Mouse (Mus musculus) heart, embryonic 13.5 days (tissue): ENCODE measurements around the gene Csrp2. TPM values are rescaled to one million over a fixed set of nuclear protein-coding genes. Genes with fewer than 3 reads are reported as not detected.

Source experiments
- ATAC-seq: fragments of 200-750 bp; cut with Nextera tagmentation; 2 replicates; pipeline ENCODE4 v1.8.0; 2017; ENCODE audit warnings: moderate TSS enrichment; ENCODE audit not compliant: insufficient number of reproducible peaks, low FRiP score, low TSS enrichment; ENCODE audit errors: extremely low read depth
- H3K27ac ChIP-seq: fragments of 300-500 bp; sonication (generic); replicated peaks from 2 replicates; pipeline ENCODE4 v1.5.1; 2015; ENCODE audit warnings: moderate library complexity, mild to moderate bottlenecking, inconsistent platforms
- H3K27me3 ChIP-seq: fragments of 300-500 bp; sonication (generic); replicated peaks from 2 replicates; pipeline ENCODE4 v1.6.1; 2015; ENCODE audit warnings: mild to moderate bottlenecking, inconsistent platforms
- H3K36me3 ChIP-seq: fragments of 300-500 bp; sonication (generic); 2 replicates; pipeline ENCODE4 v1.6.1; 2015; ENCODE audit warnings: mild to moderate bottlenecking, inconsistent platforms
- H3K4me1 ChIP-seq: fragments of 300-500 bp; sonication (generic); 2 replicates; pipeline ENCODE4 v1.6.1; 2015; ENCODE audit warnings: inconsistent platforms
- H3K4me2 ChIP-seq: fragments of 300-500 bp; sonication (generic); 2 replicates; pipeline ENCODE4 v1.6.1; 2015; ENCODE audit warnings: inconsistent platforms, mild to moderate bottlenecking, moderate library complexity
- H3K4me3 ChIP-seq: fragments of 300-500 bp; sonication (generic); 2 replicates; pipeline ENCODE4 v1.5.1; 2015; ENCODE audit warnings: moderate library complexity, mild to moderate bottlenecking, inconsistent platforms
- H3K9ac ChIP-seq: fragments of 300-500 bp; sonication (generic); 2 replicates; pipeline ENCODE4 v1.6.1; 2015; ENCODE audit warnings: inconsistent platforms, mild to moderate bottlenecking, moderate library complexity
- H3K9me3 ChIP-seq: fragments of 300-500 bp; sonication (generic); 2 replicates; pipeline ENCODE4 v1.6.1; 2016; ENCODE audit warnings: inconsistent platforms
- WGBS: fragments of 180-500 bp; shearing (Covaris S2); methylation state at CpG from one replicate; pipeline ENCODE4 v1.1.7; 2015; ENCODE audit warnings: mixed read lengths; 5-methylcytosine and 5-hydroxymethylcytosine counted together
- polyA plus RNA-seq: library from polyadenylated mRNA; unstranded; fragments of >200 nt; fragmentation: Nextera tagmentation; extraction: Ambion mirVana; gene quantifications from 2 replicates; pipeline ENCODE4 v1.2.1, GENCODE M21; 2015

The Csrp2 gene
- polyA plus RNA-seq, 1 experiment from 2014 or later: 377 TPM

DNA sequence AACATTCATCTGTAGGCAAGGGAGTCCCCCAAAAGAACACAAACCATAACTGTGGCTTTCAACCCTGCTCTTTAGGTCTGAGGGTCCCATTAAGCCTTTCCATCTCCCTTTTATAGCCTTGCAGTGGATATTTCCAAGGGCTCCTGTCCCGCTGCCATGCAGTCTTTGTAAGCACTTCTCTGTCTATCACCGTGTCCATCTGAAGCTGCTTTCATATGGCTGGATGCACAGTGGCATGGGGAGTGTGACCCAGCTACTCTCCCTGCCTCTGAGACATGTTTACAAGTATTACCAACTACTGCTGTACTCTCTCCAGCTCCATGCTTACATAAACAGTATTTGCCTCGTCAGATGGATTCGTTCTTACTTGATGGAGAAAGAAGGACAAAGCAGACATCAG lies 28.0 kb downstream of the Csrp2 start:
- no peak overlapping the region for H3K4me3 ChIP-seq
- no peaks in the 10 kb centered on the region for H3K9me3 ChIP-seq
- H3K4me2 ChIP-seq: no peak overlapping the region
- peaks cover 68% of the 10 kb centered on the region for H3K36me3 ChIP-seq
- H3K27me3 ChIP-seq: no peaks in the 10 kb centered on the region
- H3K4me1 ChIP-seq: peaks cover 36% of the 10 kb centered on the region
- no peak for ATAC-seq
- H3K27ac ChIP-seq: no peak overlapping the region
- 66% methylated on average over 4 of the region's 4 CpGs for WGBS
- no peak overlapping the region for H3K9ac ChIP-seq

DNA sequence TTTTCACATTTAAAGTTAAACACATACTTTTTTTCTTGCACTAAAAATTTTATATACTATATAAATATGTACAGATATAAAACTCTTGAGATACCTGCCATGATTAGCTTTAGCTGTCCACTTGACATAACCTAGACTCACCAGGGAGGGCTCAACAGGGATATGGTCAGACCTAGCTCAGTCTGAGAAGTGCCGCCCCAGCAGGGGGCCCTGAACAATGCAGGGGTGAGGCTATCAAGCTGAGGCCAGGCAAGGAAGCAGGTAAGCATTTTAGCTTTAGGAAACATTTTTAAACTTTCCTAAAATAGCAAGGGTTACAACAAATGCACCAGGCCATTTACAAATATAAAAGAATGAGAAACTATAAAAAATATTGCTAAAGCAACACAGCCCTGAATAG lies 31.5 kb downstream of the Csrp2 start:
- Histone ChIP-seq H3K36me3 (peaks cover 52% of the 10 kb centered on the region), H3K27me3 (no peaks in the 10 kb centered on the region), H3K9me3 (no peaks in the 10 kb centered on the region), H3K4me2 (no peak overlapping the region), H3K9ac (no peak overlapping the region), H3K27ac (no peak overlapping the region), H3K4me1 (peaks cover 32% of the 10 kb centered on the region), H3K4me3 (no peak overlapping the region)
- 70% methylated on average over 1 of the region's 1 CpGs for WGBS
- ATAC-seq: no peak

DNA sequence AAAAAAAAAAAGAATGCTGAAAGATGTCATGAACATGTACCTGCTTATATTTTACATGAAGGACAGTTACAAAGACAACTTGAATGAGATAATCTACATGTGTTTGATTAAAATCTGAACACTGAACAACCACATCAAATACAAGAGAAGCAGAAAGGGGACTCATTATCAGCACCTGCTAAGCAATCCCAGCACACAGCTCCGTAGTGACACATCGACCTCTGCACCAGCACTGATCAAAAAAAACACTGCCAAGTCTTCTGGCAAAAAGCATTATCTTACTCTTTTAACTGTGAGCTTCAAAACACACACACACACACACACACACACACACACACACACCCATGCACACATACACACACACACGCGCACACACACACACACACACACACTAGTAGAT lies 32.2 kb downstream of the Csrp2 start:
- WGBS: 62% methylated on average over 4 of the region's 4 CpGs
- Histone ChIP-seq H3K27ac (peak overlapping the region; percentile 86), H3K36me3 (peaks cover 52% of the 10 kb centered on the region)

DNA sequence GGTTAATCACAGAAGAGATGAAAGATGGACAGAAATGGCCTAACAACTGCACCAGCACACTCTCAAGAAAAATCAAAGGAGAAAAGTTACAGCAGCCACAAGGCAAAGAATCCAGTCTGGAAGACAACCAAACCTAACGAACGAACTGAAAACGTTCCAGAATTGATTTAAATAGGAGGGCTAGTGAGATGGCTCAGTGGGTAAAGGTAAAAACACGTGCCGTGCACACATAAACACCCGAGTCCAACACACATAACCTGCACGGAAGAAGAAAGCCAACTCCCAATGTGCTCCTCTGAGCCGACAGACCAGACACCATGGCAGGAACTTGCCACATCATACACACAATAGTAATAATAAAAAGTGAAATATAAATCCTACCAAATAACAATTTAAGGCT lies 32.7 kb downstream of the Csrp2 start:
- no peak overlapping the region for H3K4me2 ChIP-seq
- 85% methylated on average over 8 of the region's 8 CpGs for WGBS
- H3K9ac ChIP-seq: no peak overlapping the region
- H3K27ac ChIP-seq: peak overlapping the region; percentile 86
- no peak for ATAC-seq
- no peaks in the 10 kb centered on the region for H3K9me3 ChIP-seq
- peaks cover 52% of the 10 kb centered on the region for H3K36me3 ChIP-seq
- H3K4me3 ChIP-seq: no peak overlapping the region
- peaks cover 23% of the 10 kb centered on the region for H3K4me1 ChIP-seq
- H3K27me3 ChIP-seq: no peaks in the 10 kb centered on the region

More for the DNA sequence above, 32.2 kb downstream of the Csrp2 start:
- no peaks in the 10 kb centered on the region for H3K27me3 ChIP-seq
- H3K9me3 ChIP-seq: no peaks in the 10 kb centered on the region
- no peak overlapping the region for H3K4me2 ChIP-seq
- H3K4me1 ChIP-seq: peaks cover 25% of the 10 kb centered on the region
- H3K4me3 ChIP-seq: no peak overlapping the region
- ATAC-seq: no peak
- H3K9ac ChIP-seq: no peak overlapping the region

DNA sequence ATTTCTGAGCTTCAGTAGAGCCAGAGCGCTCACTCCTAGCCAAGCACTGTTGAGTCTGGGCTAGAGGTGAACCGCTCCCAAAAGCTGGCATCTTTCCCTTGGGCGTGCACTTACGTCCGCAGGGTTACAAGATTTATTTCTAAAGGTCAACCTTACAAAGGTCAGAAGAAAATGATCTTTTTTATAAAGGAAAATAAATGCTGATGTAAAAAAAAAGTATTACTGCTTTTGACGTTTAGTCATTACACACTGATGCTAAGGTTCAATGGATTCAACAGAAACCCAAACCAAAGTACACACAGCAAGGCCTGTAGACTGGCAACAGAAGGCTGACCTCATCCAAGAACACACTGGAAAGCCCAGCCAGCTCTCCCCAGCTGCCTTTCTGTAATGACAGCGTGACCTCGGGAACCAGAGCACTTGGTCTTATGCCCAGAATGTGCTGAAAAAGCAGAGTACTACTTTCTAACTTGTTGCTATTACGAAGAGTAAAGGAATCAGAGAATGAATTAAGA lies 33.4 kb downstream of the Csrp2 start:
- H3K27me3 ChIP-seq: no peaks in the 10 kb centered on the region
- no peak overlapping the region for H3K9ac ChIP-seq
- 59% methylated on average over 9 of the region's 9 CpGs for WGBS
- no peak overlapping the region for H3K4me2 ChIP-seq
- ATAC-seq: peak; percentile 80; the same call in 1 of the 2 replicates
- peaks cover 23% of the 10 kb centered on the region for H3K4me1 ChIP-seq
- peaks cover 51% of the 10 kb centered on the region for H3K36me3 ChIP-seq
- H3K9me3 ChIP-seq: no peaks in the 10 kb centered on the region
- peak overlapping the region; percentile 86 for H3K27ac ChIP-seq
- no peak overlapping the region for H3K4me3 ChIP-seq

DNA sequence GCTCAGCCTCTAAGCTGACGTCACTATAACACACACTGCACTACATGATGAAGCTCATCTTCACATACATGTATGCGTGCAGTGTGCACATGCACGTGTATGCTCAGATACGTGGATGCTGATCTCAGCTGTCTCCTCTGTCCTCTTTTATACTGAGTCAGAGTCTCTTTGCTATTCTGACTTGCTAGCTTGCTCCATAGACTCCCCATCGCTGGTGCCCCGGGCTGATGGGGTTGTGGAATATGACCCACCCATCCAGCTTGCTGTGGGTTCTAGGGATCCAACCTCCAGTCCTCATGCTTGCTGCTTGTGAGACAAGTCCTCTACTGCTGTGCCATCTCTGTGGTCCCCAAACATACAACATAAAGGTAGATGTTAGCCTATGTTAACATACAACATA lies 39.3 kb downstream of the Csrp2 start:
- no peak overlapping the region for H3K9ac ChIP-seq
- H3K36me3 ChIP-seq: peaks cover 56% of the 10 kb centered on the region
- ATAC-seq: no peak
- H3K4me3 ChIP-seq: no peak overlapping the region
- no peak overlapping the region for H3K4me2 ChIP-seq
- H3K27me3 ChIP-seq: no peaks in the 10 kb centered on the region
- 87% methylated on average over 6 of the region's 6 CpGs for WGBS
- no peak overlapping the region for H3K27ac ChIP-seq
- no peaks in the 10 kb centered on the region for H3K9me3 ChIP-seq
- H3K4me1 ChIP-seq: peaks cover under 1% of the 10 kb centered on the region

DNA sequence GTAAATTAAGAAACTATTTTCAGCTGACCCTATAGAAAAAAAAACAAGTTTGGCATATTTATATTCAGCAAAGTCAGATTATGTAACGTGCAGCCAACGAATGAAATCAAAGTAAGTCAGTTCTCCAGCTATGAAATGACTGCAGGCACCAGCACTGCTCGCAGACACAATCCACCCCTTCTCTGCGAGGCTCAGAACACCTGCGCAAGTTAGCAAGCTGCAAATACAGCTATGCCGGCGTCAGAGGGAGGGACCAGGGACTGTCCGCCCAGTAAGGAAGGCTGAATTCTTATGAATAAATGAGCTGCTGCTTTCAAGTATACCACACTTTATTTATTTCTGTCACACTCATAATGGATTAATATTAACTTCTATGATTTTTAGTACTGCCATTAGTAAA lies 40.2 kb downstream of the Csrp2 start:
- no peak for ATAC-seq
- WGBS: 91% methylated on average over 8 of the region's 8 CpGs

DNA sequence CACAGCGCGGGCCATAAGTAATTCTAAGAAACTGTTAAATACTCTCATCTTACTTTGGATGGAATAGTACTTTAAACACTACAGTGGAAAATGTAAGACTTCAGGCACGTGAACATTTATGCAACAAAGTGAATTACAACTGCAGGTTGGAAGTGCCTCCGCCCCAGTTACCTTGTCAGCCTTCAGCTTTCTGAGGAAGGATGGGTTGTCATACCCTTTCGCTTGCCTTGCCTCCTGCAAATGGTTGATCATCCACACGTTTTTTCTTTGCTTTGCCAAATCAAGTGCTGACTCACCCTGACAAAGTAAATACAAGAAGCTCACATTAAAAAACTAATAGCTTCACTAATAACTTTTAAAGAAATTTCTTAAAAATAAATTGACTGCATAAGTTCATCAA lies 41.3 kb downstream of the Csrp2 start:
- Histone ChIP-seq H3K9me3 (no peaks in the 10 kb centered on the region), H3K27ac (no peak overlapping the region), H3K4me2 (no peak overlapping the region), H3K36me3 (peaks cover 43% of the 10 kb centered on the region), H3K27me3 (no peaks in the 10 kb centered on the region), H3K4me1 (peaks cover 7% of the 10 kb centered on the region), H3K9ac (no peak overlapping the region), H3K4me3 (no peak overlapping the region)
- no peak for ATAC-seq
- 89% methylated on average over 6 of the region's 6 CpGs for WGBS

More for the DNA sequence above, 40.2 kb downstream of the Csrp2 start:
- Histone ChIP-seq H3K27ac (no peak overlapping the region), H3K4me2 (no peak overlapping the region), H3K4me3 (no peak overlapping the region), H3K4me1 (peaks cover 7% of the 10 kb centered on the region), H3K36me3 (peaks cover 54% of the 10 kb centered on the region), H3K27me3 (no peaks in the 10 kb centered on the region), H3K9me3 (no peaks in the 10 kb centered on the region), H3K9ac (no peak overlapping the region)

DNA sequence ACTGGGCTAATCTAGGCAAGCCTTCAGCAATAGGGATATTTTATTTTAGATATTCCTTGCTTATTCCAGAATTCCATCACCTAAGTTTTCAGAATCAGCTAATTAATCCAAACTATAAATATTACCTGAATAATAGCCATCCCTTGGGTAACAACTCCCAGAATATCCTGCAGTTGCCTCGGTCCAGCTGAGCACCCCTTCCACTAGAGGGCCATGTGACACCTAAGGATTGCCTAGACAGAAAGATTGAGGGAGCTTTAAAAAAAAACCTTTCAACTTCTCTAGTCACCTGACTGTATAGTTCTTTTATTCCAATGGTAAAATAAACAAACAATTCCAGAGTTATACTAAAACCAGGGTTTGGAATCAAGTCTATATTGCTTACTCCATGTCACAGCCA lies 42.6 kb downstream of the Csrp2 start:
- H3K27ac ChIP-seq: no peak overlapping the region
- peaks cover 7% of the 10 kb centered on the region for H3K4me1 ChIP-seq
- WGBS: 33% methylated on average over 1 of the region's 1 CpGs
- H3K9ac ChIP-seq: no peak overlapping the region
- no peaks in the 10 kb centered on the region for H3K27me3 ChIP-seq
- no peak for ATAC-seq
- H3K4me2 ChIP-seq: no peak overlapping the region
- no peak overlapping the region for H3K4me3 ChIP-seq
- no peaks in the 10 kb centered on the region for H3K9me3 ChIP-seq
- H3K36me3 ChIP-seq: peaks cover 36% of the 10 kb centered on the region

DNA sequence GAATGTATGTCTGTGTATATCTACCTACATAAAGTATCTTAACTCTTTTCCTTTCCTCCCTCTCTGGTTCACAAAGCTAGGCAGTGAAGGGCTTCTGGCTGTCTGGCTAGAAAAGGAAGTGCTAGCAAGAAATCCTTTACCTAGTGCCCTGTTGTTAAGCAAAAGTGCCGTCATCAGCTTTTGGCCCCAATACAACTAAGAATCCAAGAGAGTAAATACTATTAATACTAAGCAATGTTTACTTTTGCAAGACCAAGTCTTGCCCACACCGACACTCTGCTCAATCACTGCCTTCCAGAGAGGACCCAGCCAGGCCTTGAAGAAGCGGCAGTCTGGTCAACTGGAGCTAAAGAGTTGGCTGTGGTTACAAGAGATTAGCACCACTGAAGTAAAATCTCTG lies 51.5 kb downstream of the Csrp2 start:
- Histone ChIP-seq H3K27ac (no peak overlapping the region), H3K4me1 (no peaks in the 10 kb centered on the region), H3K4me3 (no peak overlapping the region), H3K4me2 (no peak overlapping the region), H3K36me3 (peaks cover 48% of the 10 kb centered on the region), H3K9me3 (no peaks in the 10 kb centered on the region), H3K27me3 (no peaks in the 10 kb centered on the region), H3K9ac (no peak overlapping the region)
- no peak for ATAC-seq
- WGBS: 91% methylated on average over 3 of the region's 3 CpGs

DNA sequence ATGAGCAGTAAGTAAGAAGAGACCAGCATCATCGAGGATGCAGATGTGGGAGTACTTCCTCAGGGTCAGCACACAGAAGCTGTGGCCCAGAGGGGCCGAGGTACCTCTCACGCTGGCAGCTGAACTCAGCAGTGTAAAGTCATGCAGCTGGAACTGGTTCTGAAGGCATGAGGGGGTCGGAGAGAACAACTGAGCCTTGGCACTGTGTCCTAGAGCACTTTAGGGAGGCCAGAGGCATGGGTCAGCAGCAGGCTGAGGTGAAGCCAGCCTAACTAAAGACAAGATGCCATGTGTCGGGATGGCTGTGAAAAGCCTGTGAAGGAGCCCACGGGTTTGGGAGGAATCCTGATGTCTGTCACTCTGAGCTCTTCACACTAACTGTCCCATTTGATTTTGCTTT lies 51.9 kb downstream of the Csrp2 start:
- Histone ChIP-seq H3K4me1 (no peaks in the 10 kb centered on the region), H3K36me3 (peaks cover 48% of the 10 kb centered on the region), H3K4me2 (no peak overlapping the region), H3K9me3 (no peaks in the 10 kb centered on the region), H3K27ac (no peak overlapping the region), H3K27me3 (no peaks in the 10 kb centered on the region), H3K9ac (no peak overlapping the region), H3K4me3 (no peak overlapping the region)
- WGBS: 77% methylated on average over 6 of the region's 6 CpGs
- no peak for ATAC-seq

DNA sequence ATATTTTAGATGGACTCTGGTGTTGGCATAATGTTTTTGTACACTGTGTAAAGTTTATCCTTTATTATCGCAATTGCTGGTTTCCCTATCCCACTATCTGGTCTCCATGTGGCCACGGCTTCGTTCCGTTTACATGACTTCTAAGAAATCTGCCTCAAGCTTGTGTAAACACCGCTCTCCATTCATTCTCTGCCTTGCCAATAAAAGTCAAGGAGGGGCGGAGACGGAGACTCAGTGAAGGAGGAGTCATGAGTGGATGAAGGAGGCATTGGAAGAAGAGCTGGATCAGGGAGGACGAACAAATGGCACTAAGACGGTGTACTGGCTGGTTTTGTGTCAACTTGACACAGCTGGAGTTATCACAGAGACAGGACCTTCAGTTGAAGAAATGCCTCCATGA lies 52.4 kb downstream of the Csrp2 start:
- 80% methylated on average over 9 of the region's 9 CpGs for WGBS
- ATAC-seq: no peak
- no peak overlapping the region for H3K4me2 ChIP-seq

More for the DNA sequence above, 52.4 kb downstream of the Csrp2 start:
- Histone ChIP-seq H3K4me1 (no peaks in the 10 kb centered on the region), H3K4me3 (no peak overlapping the region), H3K9me3 (no peaks in the 10 kb centered on the region), H3K27ac (no peak overlapping the region), H3K36me3 (peaks cover 50% of the 10 kb centered on the region), H3K27me3 (no peaks in the 10 kb centered on the region), H3K9ac (no peak overlapping the region)
